Mouse (Mus musculus) urinary bladder, postnatal 10 days (tissue): ENCODE data around the gene Slc44a4.
A peak's percentile ranks its signal among the peaks of the same experiment; 100 is the strongest.

Experiments
- DNase-seq: peaks from one replicate; pipeline ENCODE4 v3.0.0; 2022; ENCODE audit warnings: low spot score

Gene Slc44a4

GRCm38 (mm10) chr17:34913930-34914665, at the start of gene Slc44a4:
Slc44a4 (plus strand) TSS chr17:34914466.
- no peak for DNase-seq

DNA sequence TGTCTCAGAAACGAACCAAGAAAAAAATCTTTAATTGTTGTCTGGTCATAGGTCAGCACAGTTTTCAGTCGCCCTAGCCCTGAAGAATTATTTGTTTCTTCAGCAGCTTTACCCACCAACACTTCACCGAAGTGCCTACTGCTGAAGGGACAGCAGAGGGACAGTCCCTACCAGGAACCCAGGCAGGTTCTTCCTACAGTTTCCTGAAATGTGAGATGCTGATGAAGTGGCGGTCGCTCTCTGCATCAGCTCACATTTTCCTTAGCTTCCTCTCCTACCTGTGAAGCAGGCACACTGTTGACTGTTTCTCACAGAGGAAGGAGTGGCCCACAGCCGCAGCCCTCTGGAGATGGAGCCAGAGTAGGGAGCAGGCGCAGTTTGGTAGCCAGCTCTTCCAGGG, 48.3 kb upstream of the Slc44a4 start:
- no peak for DNase-seq

DNA sequence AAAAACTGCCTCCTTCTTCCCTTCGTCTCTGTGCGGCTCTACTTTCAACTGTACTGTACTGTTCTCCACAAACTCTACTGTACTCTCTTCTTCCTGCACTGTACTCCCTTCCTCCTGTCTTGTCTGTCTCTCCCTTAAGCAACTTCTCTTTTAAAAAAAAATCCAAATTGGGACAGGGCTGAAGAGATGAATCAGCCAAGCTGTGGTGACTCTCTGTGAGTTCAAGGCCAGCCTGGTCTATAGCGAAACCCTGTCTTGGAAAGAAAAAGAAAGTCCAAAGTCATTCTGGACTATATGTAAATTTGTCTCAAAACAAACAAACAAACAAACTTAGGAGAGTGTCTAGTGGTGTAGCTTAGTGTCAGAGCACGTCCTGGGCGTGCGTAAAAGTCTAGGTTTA, 39.9 kb upstream of the Slc44a4 start:
- no peak for DNase-seq

GRCm38 (mm10) chr17:34879336-34879879, 34.9 kb upstream of the Slc44a4 start, which contains the start of gene Zbtb12:
Zbtb12 (plus strand) TSS chr17:34879483.
- DNase-seq, result no peak

DNA sequence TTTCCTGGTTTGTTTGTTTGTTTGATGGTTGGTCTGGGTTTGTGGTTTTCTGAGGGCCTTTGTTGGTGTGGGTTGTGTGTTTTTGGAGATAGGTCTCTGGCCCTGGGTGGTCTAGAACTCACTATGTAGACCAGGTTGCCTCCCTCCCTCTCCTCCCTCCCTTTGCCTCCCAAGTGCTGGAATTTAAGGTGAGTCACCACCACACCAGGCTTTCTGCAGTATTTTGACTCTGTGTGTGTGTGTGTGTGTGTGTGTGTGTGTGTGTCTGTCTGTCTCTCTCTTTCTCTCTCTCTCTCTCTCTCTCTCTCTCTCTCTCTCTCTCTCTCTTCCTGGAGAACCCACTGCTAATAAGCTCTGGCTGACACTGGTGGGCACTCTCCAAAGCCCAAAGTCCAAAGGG, 33.1 kb upstream of the Slc44a4 start:
- DNase-seq, result no peak

DNA sequence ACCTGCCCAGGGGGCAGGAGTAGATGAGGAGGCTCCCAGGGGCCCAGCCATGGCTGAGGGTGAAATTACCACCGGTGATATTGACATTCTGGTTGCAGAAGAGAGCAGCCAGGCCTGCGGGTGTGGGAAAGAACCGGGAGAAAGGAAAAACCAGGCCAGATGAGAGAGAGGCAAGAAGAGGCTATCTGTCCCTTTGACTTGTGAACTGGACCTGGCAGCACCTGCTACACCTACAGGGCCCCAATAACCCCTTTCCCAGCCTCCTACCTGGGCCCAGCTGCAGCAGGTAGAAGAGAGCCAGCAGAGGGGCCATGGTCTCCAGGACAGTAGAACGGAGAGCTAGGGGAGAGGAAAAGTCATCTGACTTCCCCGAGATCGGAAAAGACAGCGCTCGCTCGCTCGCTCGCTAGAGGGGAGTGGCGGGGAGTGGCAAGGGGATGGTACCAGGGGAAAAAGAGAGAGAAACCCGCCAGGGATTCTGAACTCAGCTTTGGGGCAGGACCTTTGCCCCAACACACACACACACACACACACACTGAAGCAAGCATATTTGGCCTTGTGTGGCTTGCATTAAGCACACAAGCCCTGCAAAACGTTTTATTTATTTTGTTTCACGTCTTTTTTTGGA, 32.5 kb upstream of the Slc44a4 start, which contains the start of gene Gm20547:
Gene Gm20547, minus strand, starts transcription at position 360 of the 628 bp plus-strand sequence.
- no peak for DNase-seq

GRCm38 (mm10) chr17:34883332-34883731, 30.9 kb upstream of the Slc44a4 start:
- no peak for DNase-seq

DNA sequence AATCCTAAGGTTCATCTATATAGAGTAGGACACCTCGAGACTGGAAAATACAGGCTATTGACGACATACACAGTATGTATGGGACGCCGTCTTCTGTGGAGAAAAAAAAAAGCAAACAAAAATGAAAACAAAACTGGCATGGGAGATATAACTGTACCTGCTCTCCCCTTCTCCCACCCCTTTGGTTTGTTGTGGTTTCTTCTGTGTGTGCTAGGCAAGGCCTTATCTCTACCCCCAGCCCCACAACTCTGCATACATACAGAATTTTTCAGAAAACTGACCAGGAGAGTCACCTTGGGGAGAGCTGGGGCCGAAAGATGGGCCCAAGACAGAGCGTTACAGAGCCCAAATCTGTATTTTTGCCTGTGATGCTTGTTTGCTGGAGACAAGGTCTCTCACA, 29.6 kb upstream of the Slc44a4 start:
- DNase-seq, result no peak

GRCm38 (mm10) chr17:34885615-34886014, 28.7 kb upstream of the Slc44a4 start:
- no peak for DNase-seq

DNA sequence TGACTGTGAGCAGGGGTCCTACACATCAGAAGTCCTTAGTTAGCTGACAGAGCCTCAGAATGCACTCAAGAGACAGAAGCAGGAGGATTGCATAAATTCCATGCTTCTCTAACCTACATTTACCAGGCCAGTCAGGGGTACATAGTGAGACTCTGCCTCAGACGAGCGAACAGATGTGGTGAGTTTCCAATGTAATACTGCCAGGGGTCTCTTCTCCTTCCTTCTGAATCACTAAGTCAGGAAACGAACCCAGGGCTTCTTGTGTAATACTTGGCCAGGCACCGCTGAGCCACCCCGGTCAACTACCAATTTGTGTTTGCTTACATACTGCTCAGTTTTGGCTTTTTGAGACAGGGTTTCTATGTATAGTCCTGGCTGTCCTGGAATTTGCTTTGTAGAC, 26.3 kb upstream of the Slc44a4 start:
- DNase-seq, result no peak

DNA sequence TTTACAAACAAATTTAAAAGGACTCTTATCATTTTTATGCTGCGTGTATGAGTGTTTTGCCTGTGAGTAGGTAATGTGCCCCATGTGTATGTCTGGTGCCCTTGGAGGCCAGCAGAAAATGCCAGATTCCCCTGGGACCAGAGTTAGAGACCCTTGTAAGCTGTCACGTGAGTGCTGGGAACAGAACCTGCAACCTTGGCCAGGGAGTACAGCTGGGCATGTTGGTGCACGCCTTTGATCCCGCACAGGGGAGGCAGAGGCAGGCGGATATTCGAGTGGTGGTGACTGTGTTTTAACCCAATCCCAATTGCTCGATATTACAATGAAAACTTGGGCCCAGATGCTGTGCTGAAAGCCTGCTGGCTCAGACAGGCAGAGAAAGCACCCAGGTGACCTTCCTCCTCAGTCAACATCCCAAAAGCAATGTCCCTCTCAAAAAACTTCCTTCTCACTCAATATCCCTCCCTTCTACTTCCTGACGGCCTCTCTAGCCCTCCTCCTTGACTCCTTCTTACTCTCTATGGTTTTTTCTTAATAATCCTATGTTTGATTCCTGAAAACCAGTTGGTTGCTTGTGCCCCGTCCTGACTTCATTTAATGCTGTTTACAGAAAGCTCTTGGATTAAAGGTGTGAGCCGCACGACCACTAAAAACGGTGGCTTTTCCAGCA, 24.1 kb upstream of the Slc44a4 start:
- DNase-seq, result no peak

- DNase-seq, result no peak
Measured at GRCm38 (mm10) chr17:34891377-34891776, 22.9 kb upstream of the Slc44a4 start.

- no peak for DNase-seq
Measured at GRCm38 (mm10) chr17:34893072-34893824, 21.0 kb upstream of the Slc44a4 start.

GRCm38 (mm10) chr17:34894074-34894597, 20.1 kb upstream of the Slc44a4 start:
- DNase-seq, result peak; percentile 86

GRCm38 (mm10) chr17:34894801-34895530, 19.3 kb upstream of the Slc44a4 start:
- DNase-seq, result no peak

DNA sequence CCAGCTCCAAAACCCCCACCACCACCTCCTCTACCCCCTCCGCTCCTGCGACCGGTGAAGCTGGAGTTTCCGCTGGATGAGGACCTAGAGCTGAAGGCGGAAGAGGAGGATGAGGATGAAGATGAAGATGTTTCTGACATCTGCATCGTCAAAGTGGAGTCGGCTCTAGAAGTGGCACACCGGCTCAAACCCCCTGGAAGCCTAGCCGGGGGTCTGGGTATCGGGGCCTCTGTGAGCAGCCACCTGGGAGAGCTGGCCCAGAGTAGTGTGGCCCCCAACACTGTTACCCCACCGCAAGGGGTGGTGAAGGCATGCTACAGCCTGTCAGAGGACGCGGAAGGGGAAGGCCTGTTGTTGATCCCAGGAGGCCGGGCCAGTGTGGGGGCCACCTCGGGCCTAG, 18.5 kb upstream of the Slc44a4 start:
- DNase-seq, result no peak

DNA sequence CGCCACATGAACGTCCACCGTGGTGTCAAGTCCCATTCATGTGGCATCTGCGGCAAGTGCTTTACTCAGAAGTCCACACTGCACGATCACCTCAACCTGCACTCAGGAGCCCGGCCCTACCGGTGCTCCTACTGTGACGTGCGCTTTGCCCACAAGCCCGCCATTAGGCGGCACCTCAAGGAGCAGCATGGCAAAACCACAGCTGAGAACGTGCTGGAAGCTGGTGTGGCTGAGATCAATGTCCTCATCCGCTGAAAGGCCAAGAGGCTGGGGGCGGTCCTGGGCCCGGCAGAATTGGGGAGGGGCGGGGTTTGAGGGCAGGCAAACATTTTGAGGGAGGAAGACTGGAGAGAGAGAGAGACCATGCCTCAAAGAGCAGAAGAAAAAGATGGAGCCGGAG, 17.9 kb upstream of the Slc44a4 start:
- DNase-seq, result no peak

GRCm38 (mm10) chr17:34897373-34898159, 16.7 kb upstream of the Slc44a4 start:
- DNase-seq, result no peak

GRCm38 (mm10) chr17:34898160-34898586, 16.1 kb upstream of the Slc44a4 start, which contains the start of the genes C2 and Ehmt2:
C2 (minus strand) TSS chr17:34898265.
Ehmt2 (plus strand) TSS chr17:34898469.
- no peak for DNase-seq

GRCm38 (mm10) chr17:34898706-34899052, 15.6 kb upstream of the Slc44a4 start:
- DNase-seq, result no peak
